Mouse (Mus musculus): ENCODE measurements around the gene Rbfox3. TPM values are rescaled to one million over a fixed set of nuclear protein-coding genes. Genes with fewer than 3 reads are reported as not detected.

Rbfox3 gene
- polyA plus RNA-seq, 1 experiment from 2014 or later, result 12.6 TPM

GRCm38 (mm10) chr11:118748622-118749021, 162.8 kb downstream of the Rbfox3 start:
- H3K27me3 ChIP-seq (ENCODE audit: control insufficient read depth, insufficient read depth, low read length), result no peaks in the 10 kb centered on the region
- DNase-seq (ENCODE audit: low spot score) (no peak), ATAC-seq (ENCODE audit: low FRiP score) (no peak)
- no peak overlapping the region for H3K4me2 ChIP-seq (replicated peaks; ENCODE audit: low read depth, low read length)
- 77% methylated on average over 10 of the region's 10 CpGs for WGBS
- peaks cover 9% of the 10 kb centered on the region for H3K4me1 ChIP-seq (replicated peaks; ENCODE audit: control insufficient read depth, insufficient read depth, low read length)
- no peaks in the 10 kb centered on the region for H3K9me3 ChIP-seq (ENCODE audit: control insufficient read depth, low read length)
- no peaks in the 10 kb centered on the region for H3K36me3 ChIP-seq (ENCODE audit: control insufficient read depth, insufficient read depth, low read length)
- H3K4me3 ChIP-seq (ENCODE audit: low read depth, low read length), result no peak overlapping the region
- H3K27ac ChIP-seq (ENCODE audit: low read depth, low read length), result no peak overlapping the region
- no peak overlapping the region for H3K9ac ChIP-seq (ENCODE audit: low read depth, low read length)

- Histone ChIP-seq H3K9ac (ENCODE audit: low read depth, low read length) (0 out of 2 replicates have a peak overlapping the region, but pooled peaks have one; percentile 31), H3K4me2 (replicated peaks; ENCODE audit: low read depth, low read length) (peak overlapping the region; percentile 29; the same call in 1 of the 2 replicates), H3K27ac (ENCODE audit: low read depth, low read length) (peak overlapping the region; percentile 79), H3K4me1 (replicated peaks; ENCODE audit: control insufficient read depth, insufficient read depth, low read length) (peaks cover 9% of the 10 kb centered on the region), H3K27me3 (ENCODE audit: control insufficient read depth, insufficient read depth, low read length) (no peaks in the 10 kb centered on the region), H3K36me3 (ENCODE audit: control insufficient read depth, insufficient read depth, low read length) (no peaks in the 10 kb centered on the region), H3K9me3 (ENCODE audit: control insufficient read depth, low read length) (no peaks in the 10 kb centered on the region), H3K4me3 (ENCODE audit: low read depth, low read length) (no peak overlapping the region)
- DNase-seq (ENCODE audit: low spot score) (no peak), ATAC-seq (ENCODE audit: low FRiP score) (peak; percentile 64)
Observed at GRCm38 (mm10) chr11:118745279-118745678, 166.1 kb downstream of the Rbfox3 start.

- no peaks in the 10 kb centered on the region for H3K9me3 ChIP-seq (ENCODE audit: control insufficient read depth, low read length)
- H3K4me3 ChIP-seq (ENCODE audit: low read depth, low read length), result 0 out of 2 replicates have a peak overlapping the region, but pooled peaks have one; percentile 4
- no peaks in the 10 kb centered on the region for H3K36me3 ChIP-seq (ENCODE audit: control insufficient read depth, insufficient read depth, low read length)
- H3K9ac ChIP-seq (ENCODE audit: low read depth, low read length), result no peak overlapping the region
- H3K4me2 ChIP-seq (replicated peaks; ENCODE audit: low read depth, low read length), result peak overlapping the region; percentile 29
- no peaks in the 10 kb centered on the region for H3K27me3 ChIP-seq (ENCODE audit: control insufficient read depth, insufficient read depth, low read length)
- peak; percentile 80 for DNase-seq (ENCODE audit: low spot score)
- peak; percentile 74 for ATAC-seq (ENCODE audit: low FRiP score)
- 3% methylated on average over 15 of the region's 15 CpGs for WGBS
- H3K4me1 ChIP-seq (replicated peaks; ENCODE audit: control insufficient read depth, insufficient read depth, low read length), result peaks cover 9% of the 10 kb centered on the region
- peak overlapping the region; percentile 79 for H3K27ac ChIP-seq (ENCODE audit: low read depth, low read length)
Observed at GRCm38 (mm10) chr11:118744782-118745181, 166.6 kb downstream of the Rbfox3 start.

GRCm38 (mm10) chr11:118742762-118743161, 168.6 kb downstream of the Rbfox3 start:
- H3K27me3 ChIP-seq (ENCODE audit: control insufficient read depth, insufficient read depth, low read length), result no peaks in the 10 kb centered on the region
- H3K27ac ChIP-seq (ENCODE audit: low read depth, low read length), result no peak overlapping the region
- DNase-seq (ENCODE audit: low spot score) (peak; percentile 79), ATAC-seq (ENCODE audit: low FRiP score) (no peak)
- no peaks in the 10 kb centered on the region for H3K36me3 ChIP-seq (ENCODE audit: control insufficient read depth, insufficient read depth, low read length)
- no peak overlapping the region for H3K9ac ChIP-seq (ENCODE audit: low read depth, low read length)
- whole genome bisulfite sequencing, result 29% methylated on average over 3 of the region's 3 CpGs
- H3K9me3 ChIP-seq (ENCODE audit: control insufficient read depth, low read length), result no peaks in the 10 kb centered on the region
- H3K4me1 ChIP-seq (replicated peaks; ENCODE audit: control insufficient read depth, insufficient read depth, low read length), result peaks cover 13% of the 10 kb centered on the region
- H3K4me3 ChIP-seq (ENCODE audit: low read depth, low read length), result no peak overlapping the region
- no peak overlapping the region for H3K4me2 ChIP-seq (replicated peaks; ENCODE audit: low read depth, low read length)

GRCm38 (mm10) chr11:118741262-118741661, 170.1 kb downstream of the Rbfox3 start:
- Histone ChIP-seq H3K4me2 (replicated peaks; ENCODE audit: low read depth, low read length) (no peak overlapping the region), H3K9me3 (ENCODE audit: control insufficient read depth, low read length) (no peaks in the 10 kb centered on the region), H3K27me3 (ENCODE audit: control insufficient read depth, insufficient read depth, low read length) (no peaks in the 10 kb centered on the region), H3K36me3 (ENCODE audit: control insufficient read depth, insufficient read depth, low read length) (no peaks in the 10 kb centered on the region), H3K4me3 (ENCODE audit: low read depth, low read length) (no peak overlapping the region), H3K4me1 (replicated peaks; ENCODE audit: control insufficient read depth, insufficient read depth, low read length) (peaks cover 13% of the 10 kb centered on the region), H3K27ac (ENCODE audit: low read depth, low read length) (no peak overlapping the region), H3K9ac (ENCODE audit: low read depth, low read length) (no peak overlapping the region)
- WGBS, result 37% methylated on average over 6 of the region's 6 CpGs
- ATAC-seq (ENCODE audit: low FRiP score) (no peak), DNase-seq (ENCODE audit: low spot score) (peak; percentile 68)

- Histone ChIP-seq H3K4me1 (replicated peaks; ENCODE audit: control insufficient read depth, insufficient read depth, low read length) (peaks cover 11% of the 10 kb centered on the region), H3K9ac (ENCODE audit: low read depth, low read length) (no peak overlapping the region), H3K27ac (ENCODE audit: low read depth, low read length) (no peak overlapping the region)
Observed at GRCm38 (mm10) chr11:118740001-118740400, 171.4 kb downstream of the Rbfox3 start.

GRCm38 (mm10) chr11:118738855-118739832, 172.3 kb downstream of the Rbfox3 start:
- peak; percentile 28 for ATAC-seq (ENCODE audit: low FRiP score)
- peaks cover 4% of the 10 kb centered on the region; the same call in 1 of the 2 replicates for H3K4me1 ChIP-seq (replicated peaks; ENCODE audit: control insufficient read depth, insufficient read depth, low read length)
- no peaks in the 10 kb centered on the region for H3K9me3 ChIP-seq (ENCODE audit: control insufficient read depth, low read length)
- peak; percentile 92 for DNase-seq (ENCODE audit: low spot score)
- peak overlapping the region; percentile 33 for H3K4me2 ChIP-seq (replicated peaks; ENCODE audit: low read depth, low read length)
- 9% methylated on average over 23 of the region's 23 CpGs for WGBS
- 0 out of 2 replicates have a peak overlapping the region, but pooled peaks have one; percentile 1 for H3K9ac ChIP-seq (ENCODE audit: low read depth, low read length)
- H3K27me3 ChIP-seq (ENCODE audit: control insufficient read depth, insufficient read depth, low read length), result no peaks in the 10 kb centered on the region; the same call in 1 of the 2 replicates
- no peak overlapping the region; the same call in 1 of the 2 replicates for H3K4me3 ChIP-seq (ENCODE audit: low read depth, low read length)
- H3K27ac ChIP-seq (ENCODE audit: low read depth, low read length), result peak overlapping the region; percentile 8; the same call in 1 of the 2 replicates
- H3K36me3 ChIP-seq (ENCODE audit: control insufficient read depth, insufficient read depth, low read length), result no peaks in the 10 kb centered on the region

More at GRCm38 (mm10) chr11:118740001-118740400, 171.4 kb downstream of the Rbfox3 start:
- Histone ChIP-seq H3K4me3 (ENCODE audit: low read depth, low read length) (no peak overlapping the region), H3K27me3 (ENCODE audit: control insufficient read depth, insufficient read depth, low read length) (no peaks in the 10 kb centered on the region; the same call in 1 of the 2 replicates), H3K36me3 (ENCODE audit: control insufficient read depth, insufficient read depth, low read length) (no peaks in the 10 kb centered on the region), H3K4me2 (replicated peaks; ENCODE audit: low read depth, low read length) (no peak overlapping the region; the same call in 1 of the 2 replicates), H3K9me3 (ENCODE audit: control insufficient read depth, low read length) (no peaks in the 10 kb centered on the region)
- ATAC-seq (ENCODE audit: low FRiP score), result no peak
- peak; percentile 85 for DNase-seq (ENCODE audit: low spot score)
- 17% methylated on average over 6 of the region's 6 CpGs for WGBS

GRCm38 (mm10) chr11:118738323-118738722, 173.1 kb downstream of the Rbfox3 start:
- Histone ChIP-seq H3K4me3 (ENCODE audit: low read depth, low read length) (no peak overlapping the region), H3K27ac (ENCODE audit: low read depth, low read length) (no peak overlapping the region), H3K4me2 (replicated peaks; ENCODE audit: low read depth, low read length) (no peak overlapping the region), H3K4me1 (replicated peaks; ENCODE audit: control insufficient read depth, insufficient read depth, low read length) (peaks cover 4% of the 10 kb centered on the region; the same call in 1 of the 2 replicates), H3K9me3 (ENCODE audit: control insufficient read depth, low read length) (no peaks in the 10 kb centered on the region), H3K36me3 (ENCODE audit: control insufficient read depth, insufficient read depth, low read length) (no peaks in the 10 kb centered on the region), H3K27me3 (ENCODE audit: control insufficient read depth, insufficient read depth, low read length) (no peaks in the 10 kb centered on the region; the same call in 1 of the 2 replicates), H3K9ac (ENCODE audit: low read depth, low read length) (no peak overlapping the region)
- 43% methylated on average over 7 of the region's 7 CpGs for WGBS
- DNase-seq (ENCODE audit: low spot score) (peak; percentile 27), ATAC-seq (ENCODE audit: low FRiP score) (no peak)

Data from hindbrain, embryonic 11.5 days (tissue).